Mouse (Mus musculus): ENCODE measurements around the gene Pank2.

The Pank2 gene

DNA sequence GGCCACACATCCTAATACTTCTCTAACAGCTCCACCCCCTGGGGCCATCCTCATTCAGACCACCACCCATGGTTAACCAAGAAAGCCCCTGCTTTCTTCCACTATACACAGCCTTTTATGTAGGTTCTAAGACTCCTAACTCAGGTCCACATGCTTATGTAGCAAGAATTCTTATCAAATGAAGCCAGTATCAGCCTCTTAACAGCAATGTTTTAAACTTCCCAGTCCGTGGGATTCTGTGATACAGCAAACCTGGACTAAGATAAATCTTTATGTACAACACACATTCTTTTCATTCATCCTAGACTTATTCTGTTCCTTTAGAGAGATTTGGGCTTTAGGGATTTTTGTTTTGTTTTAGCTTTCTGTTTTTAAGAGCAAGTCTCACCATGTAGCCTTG is 61.4 kb downstream of the Pank2 start:
- no peak for ATAC-seq (ENCODE audit: low TSS enrichment)

DNA sequence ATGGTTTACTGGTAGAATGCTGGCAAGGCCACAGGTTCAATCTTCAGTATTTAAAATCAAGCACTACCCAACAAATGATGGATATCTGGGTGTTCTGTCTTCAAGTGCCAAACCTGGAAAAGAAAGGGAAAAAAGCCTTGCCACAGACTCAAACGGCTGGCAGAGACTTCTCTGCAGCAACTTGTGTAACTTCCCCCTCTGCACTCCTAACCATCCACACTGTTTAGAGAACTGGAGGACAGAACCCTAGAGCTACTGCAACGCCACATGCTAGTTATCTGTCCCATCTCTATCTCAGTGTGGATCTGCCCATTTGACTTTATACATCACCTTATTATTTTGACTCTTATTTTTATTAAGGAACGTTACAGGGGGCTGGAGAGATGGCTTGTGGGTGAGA is 63.7 kb downstream of the Pank2 start:
- no peak for ATAC-seq (ENCODE audit: low TSS enrichment)

DNA sequence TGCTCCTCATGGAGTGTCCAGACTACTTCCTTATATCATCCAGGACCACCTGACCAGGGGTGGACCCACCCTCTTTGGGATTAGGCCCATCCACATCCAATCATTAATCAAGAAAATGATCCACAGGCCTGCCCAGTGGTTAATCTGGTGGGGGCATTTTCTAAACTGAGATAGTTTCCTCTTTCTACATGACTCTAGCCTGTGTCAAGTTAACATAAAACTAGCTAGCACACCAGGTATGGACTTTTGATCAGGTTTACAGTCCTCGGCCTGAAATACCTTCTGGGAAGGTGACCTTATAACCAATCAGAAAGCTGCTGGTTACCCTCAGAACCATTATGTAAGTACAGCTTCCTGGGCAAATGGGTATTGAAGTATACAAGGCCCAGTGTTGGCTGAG is 66.7 kb downstream of the Pank2 start:
- ATAC-seq (ENCODE audit: low TSS enrichment) = no peak

DNA sequence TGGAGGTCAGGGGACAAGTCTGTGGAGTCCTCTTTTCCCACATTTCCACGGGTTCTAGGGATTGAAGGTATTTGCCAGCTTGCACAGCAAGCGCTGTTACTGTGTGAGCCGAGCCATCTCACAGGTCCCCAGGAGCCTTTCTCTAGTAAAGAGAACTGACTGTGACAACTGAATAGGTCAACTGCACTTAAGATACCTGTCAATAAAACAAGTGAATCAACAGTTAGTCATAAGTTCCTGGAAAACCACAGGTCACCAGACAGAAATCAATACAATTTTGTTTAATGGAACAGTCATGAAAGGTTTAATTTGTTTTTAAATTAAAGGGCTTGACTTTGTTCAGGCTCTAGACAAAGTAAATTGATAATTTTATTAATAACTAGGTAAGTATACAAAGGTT is 68.3 kb downstream of the Pank2 start:
- no peak for ATAC-seq (ENCODE audit: low TSS enrichment)

DNA sequence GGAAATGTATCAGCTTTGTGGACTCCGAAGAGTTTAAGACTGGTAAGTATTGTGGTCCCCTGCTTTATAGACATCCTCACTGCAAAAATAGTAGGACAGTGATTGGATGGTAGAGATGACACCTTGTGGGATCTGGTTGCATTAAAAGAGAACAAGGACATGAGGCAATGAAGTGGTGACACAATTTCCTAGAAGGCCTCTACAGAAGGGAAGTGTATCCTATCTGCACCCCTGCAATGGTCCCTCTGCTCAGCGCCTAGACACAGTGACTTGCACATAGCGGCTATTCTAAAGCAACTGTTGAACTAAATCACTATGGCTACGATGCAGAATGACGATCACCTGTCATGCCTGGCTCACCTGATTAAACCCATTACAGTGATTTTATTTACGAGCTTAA is 75.3 kb downstream of the Pank2 start:
- ATAC-seq (ENCODE audit: low TSS enrichment) = no peak

- ATAC-seq (ENCODE audit: low TSS enrichment) = peak; percentile 35; the same call in 1 of the 2 replicates
These were observed 82.2 kb downstream of the Pank2 start for GRCm38 (mm10) chr2:131344449-131344848.

- no peak for ATAC-seq (ENCODE audit: low TSS enrichment)
These were observed 83.3 kb downstream of the Pank2 start for GRCm38 (mm10) chr2:131345556-131345955.
